Mouse (Mus musculus): Measurements from ENCODE around the gene BC016579. TPM values are rescaled to one million over a fixed set of nuclear protein-coding genes. Genes with fewer than 3 reads are reported as not detected.

The BC016579 gene
- polyA plus RNA-seq, 1 experiment from 2014 or later = not detected

DNA sequence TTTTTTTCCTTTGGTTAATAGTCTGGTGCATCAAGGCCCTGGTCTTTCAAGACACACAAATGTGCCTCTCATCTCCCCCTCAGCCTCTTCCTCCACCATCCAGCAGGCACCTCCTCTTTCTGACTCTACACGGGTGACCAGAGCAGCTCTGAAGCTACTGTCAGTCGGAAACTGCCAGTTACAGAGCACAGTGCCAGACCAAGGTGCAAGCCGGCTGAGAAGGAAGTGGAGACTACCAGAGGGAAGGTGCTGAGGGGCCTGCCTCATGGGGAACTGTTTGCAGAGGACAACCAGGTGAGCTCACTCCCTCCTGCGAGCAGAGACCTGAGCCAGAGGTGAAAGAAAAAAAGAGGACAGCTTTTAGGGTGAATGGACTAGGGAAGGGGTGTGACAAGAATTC lies 43.6 kb downstream of the BC016579 start, which contains the start of gene Gcsam:
Gene Gcsam, plus strand, starts transcription at position 114 of the 400 bp plus-strand sequence.
- ATAC-seq (ENCODE audit: low read depth) = no peak
- 69% methylated on average over 4 of the region's 4 CpGs for WGBS
- H3K4me3 ChIP-seq (ENCODE audit: low read depth, low read length) = no peak within 1 kb of the TSS
- no peaks in the 10 kb centered on the region for H3K27me3 ChIP-seq (replicated peaks; ENCODE audit: control insufficient read depth, insufficient read depth, low read length)
- no peak within 1 kb of the TSS for H3K4me2 ChIP-seq (ENCODE audit: low read depth, low read length)
- DNase-seq (ENCODE audit: low spot score) = no peak
- H3K27ac ChIP-seq (replicated peaks; ENCODE audit: low read depth, low read length) = no peak within 1 kb of the TSS
- no peaks in the 10 kb centered on the region for H3K36me3 ChIP-seq (ENCODE audit: control insufficient read depth, insufficient read depth, low read length)
- no peaks in the 10 kb centered on the region for H3K9me3 ChIP-seq (ENCODE audit: control insufficient read depth, low read length)
- no peak within 1 kb of the TSS for H3K9ac ChIP-seq (ENCODE audit: low read depth, low read length)
- no peaks in the 10 kb centered on the region for H3K4me1 ChIP-seq (ENCODE audit: control insufficient read depth, insufficient read depth, low read length)

DNA sequence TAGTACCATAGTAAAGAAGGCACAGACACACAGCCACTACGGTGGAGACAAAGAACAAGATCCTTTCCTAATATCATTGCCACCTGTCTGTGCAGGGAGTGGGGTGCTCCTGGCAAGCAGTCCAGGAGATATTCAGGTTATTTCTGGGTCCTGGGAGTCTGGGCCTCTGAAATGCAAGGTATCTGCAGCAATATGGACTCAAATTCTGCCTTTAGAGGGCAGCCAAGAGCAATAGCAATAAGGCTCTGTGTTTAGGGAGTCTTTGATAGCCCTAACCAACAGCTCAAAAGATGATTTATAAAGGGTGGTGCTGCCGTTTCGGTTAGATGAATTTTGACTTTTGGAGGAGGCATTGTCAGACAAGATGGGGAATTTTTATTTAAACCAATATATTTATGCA lies 44.6 kb downstream of the BC016579 start:
- no peaks in the 10 kb centered on the region for H3K9me3 ChIP-seq (ENCODE audit: control insufficient read depth, low read length)
- no peak for ATAC-seq (ENCODE audit: low read depth)
- DNase-seq (ENCODE audit: low spot score) = no peak
- H3K9ac ChIP-seq (ENCODE audit: low read depth, low read length) = no peak overlapping the region
- no peak overlapping the region for H3K4me3 ChIP-seq (ENCODE audit: low read depth, low read length)
- no peak overlapping the region for H3K27ac ChIP-seq (replicated peaks; ENCODE audit: low read depth, low read length)
- no peaks in the 10 kb centered on the region for H3K36me3 ChIP-seq (ENCODE audit: control insufficient read depth, insufficient read depth, low read length)
- H3K4me1 ChIP-seq (ENCODE audit: control insufficient read depth, insufficient read depth, low read length) = no peaks in the 10 kb centered on the region
- H3K27me3 ChIP-seq (replicated peaks; ENCODE audit: control insufficient read depth, insufficient read depth, low read length) = no peaks in the 10 kb centered on the region
- H3K4me2 ChIP-seq (ENCODE audit: low read depth, low read length) = no peak overlapping the region
- 75% methylated on average over 3 of the region's 3 CpGs for WGBS

DNA sequence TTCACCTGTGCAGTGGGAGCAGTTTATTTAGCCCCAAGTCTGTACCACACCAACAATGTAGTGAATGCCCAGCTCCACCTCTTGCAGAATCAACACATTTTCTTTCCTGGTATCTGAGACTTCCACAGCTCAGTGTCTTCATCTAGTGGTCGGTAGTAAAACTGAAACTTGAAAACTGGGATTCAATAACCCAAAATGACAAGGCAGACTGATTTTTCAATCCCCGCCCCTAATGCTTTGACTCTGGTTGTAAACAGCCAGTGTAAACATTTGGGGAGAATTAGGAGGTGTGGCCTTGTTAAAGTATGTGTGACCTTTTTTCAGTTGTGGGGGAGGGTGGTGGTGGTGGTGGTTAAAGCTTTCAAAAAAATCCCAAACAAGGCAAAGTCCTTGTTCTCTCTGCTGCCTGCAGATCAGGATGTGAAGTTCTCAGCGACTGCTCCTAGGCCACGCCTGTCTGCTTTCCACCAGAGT lies 45.4 kb downstream of the BC016579 start:
- H3K4me1 ChIP-seq (ENCODE audit: control insufficient read depth, insufficient read depth, low read length) = no peaks in the 10 kb centered on the region
- H3K27me3 ChIP-seq (replicated peaks; ENCODE audit: control insufficient read depth, insufficient read depth, low read length) = no peaks in the 10 kb centered on the region
- H3K4me3 ChIP-seq (ENCODE audit: low read depth, low read length) = no peak overlapping the region
- peak; percentile 49 for DNase-seq (ENCODE audit: low spot score)
- H3K27ac ChIP-seq (replicated peaks; ENCODE audit: low read depth, low read length) = no peak overlapping the region
- WGBS = 33% methylated on average over 4 of the region's 4 CpGs
- ATAC-seq (ENCODE audit: low read depth) = 0 out of 2 replicates have a peak, but pooled peaks have one; percentile 15
- H3K36me3 ChIP-seq (ENCODE audit: control insufficient read depth, insufficient read depth, low read length) = no peaks in the 10 kb centered on the region
- no peak overlapping the region for H3K9ac ChIP-seq (ENCODE audit: low read depth, low read length)
- no peak overlapping the region for H3K4me2 ChIP-seq (ENCODE audit: low read depth, low read length)
- H3K9me3 ChIP-seq (ENCODE audit: control insufficient read depth, low read length) = no peaks in the 10 kb centered on the region

DNA sequence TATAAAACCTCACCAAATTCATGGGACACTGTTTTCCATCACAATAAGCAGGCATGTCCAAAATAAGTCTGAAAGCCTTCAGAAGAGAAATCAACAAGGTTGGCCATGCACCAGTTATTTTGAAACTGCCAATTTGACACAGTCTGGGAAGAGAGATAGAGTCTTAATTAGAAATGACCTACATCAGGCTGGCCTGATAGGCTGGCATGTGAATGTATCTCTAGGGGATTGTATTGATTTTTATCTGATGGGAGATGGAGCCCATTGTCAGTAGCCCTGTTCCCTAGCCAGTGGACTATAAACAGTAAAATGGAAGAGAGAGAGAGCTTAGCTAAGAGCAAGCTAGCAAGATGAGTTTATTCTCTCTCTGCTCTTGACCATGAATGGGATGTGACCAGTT lies 58.4 kb downstream of the BC016579 start:
- Histone ChIP-seq H3K36me3 (ENCODE audit: control insufficient read depth, insufficient read depth, low read length) (no peaks in the 10 kb centered on the region), H3K9ac (ENCODE audit: low read depth, low read length) (no peak overlapping the region), H3K9me3 (ENCODE audit: control insufficient read depth, low read length) (no peaks in the 10 kb centered on the region), H3K27ac (replicated peaks; ENCODE audit: low read depth, low read length) (no peak overlapping the region), H3K4me3 (ENCODE audit: low read depth, low read length) (no peak overlapping the region), H3K4me1 (ENCODE audit: control insufficient read depth, insufficient read depth, low read length) (0 out of 2 replicates have a peak, but pooled peaks cover 4% of the 10 kb centered on the region), H3K4me2 (ENCODE audit: low read depth, low read length) (no peak overlapping the region), H3K27me3 (replicated peaks; ENCODE audit: control insufficient read depth, insufficient read depth, low read length) (no peaks in the 10 kb centered on the region)
- DNase-seq (ENCODE audit: low spot score) (no peak), ATAC-seq (ENCODE audit: low read depth) (no peak)

DNA sequence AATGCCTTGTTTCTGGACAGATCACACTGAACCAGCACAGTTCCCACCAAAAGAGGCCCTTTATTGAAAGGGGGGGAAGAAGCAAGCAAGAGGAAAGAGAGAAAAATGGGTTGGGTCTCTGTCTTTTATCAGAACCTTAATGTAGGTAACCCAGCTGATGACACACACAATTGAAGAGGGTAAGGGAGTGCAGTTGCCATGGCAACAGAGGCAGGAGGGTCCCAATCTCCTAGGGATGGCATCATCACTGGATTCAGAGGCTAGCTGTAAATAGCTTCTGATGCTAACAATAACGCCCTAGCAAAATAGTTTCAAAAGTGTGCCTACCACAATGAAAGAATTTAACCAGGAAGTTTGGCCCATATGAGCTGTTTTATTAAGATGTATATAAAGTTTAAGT lies 60.2 kb downstream of the BC016579 start:
- H3K27ac ChIP-seq (replicated peaks; ENCODE audit: low read depth, low read length) = no peak overlapping the region
- no peaks in the 10 kb centered on the region for H3K27me3 ChIP-seq (replicated peaks; ENCODE audit: control insufficient read depth, insufficient read depth, low read length)
- ATAC-seq (ENCODE audit: low read depth) (no peak), DNase-seq (ENCODE audit: low spot score) (no peak)
- H3K4me3 ChIP-seq (ENCODE audit: low read depth, low read length) = no peak overlapping the region
- no peak overlapping the region for H3K4me2 ChIP-seq (ENCODE audit: low read depth, low read length)
- no peaks in the 10 kb centered on the region for H3K36me3 ChIP-seq (ENCODE audit: control insufficient read depth, insufficient read depth, low read length)
- no peaks in the 10 kb centered on the region for H3K9me3 ChIP-seq (ENCODE audit: control insufficient read depth, low read length)
- no peak overlapping the region for H3K9ac ChIP-seq (ENCODE audit: low read depth, low read length)
- H3K4me1 ChIP-seq (ENCODE audit: control insufficient read depth, insufficient read depth, low read length) = no peaks in the 10 kb centered on the region
- 73% methylated on average over 1 of the region's 1 CpGs for WGBS

DNA sequence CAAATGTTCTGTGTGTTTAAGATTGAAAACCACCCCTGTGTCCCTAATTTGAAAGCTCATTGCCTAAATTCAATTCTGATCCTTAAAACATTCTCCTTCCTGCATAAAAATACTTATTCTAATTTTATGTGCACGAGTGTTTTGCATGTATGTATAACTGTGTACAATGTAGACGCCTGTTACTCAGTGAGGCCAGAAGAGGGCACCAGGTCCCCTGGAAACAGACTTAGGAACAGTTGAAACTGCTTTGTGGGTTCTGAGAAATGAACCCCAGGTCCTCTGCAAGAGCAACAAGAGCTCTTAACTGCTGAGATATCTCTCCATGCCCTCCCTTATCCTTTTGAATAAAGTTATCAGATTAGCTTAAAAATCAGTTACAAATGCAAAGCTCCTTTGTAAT lies 71.4 kb downstream of the BC016579 start:
- WGBS = 38% methylated on average over 2 of the region's 2 CpGs
- no peaks in the 10 kb centered on the region for H3K4me1 ChIP-seq (ENCODE audit: control insufficient read depth, insufficient read depth, low read length)
- no peak overlapping the region for H3K9ac ChIP-seq (ENCODE audit: low read depth, low read length)
- no peak overlapping the region for H3K27ac ChIP-seq (replicated peaks; ENCODE audit: low read depth, low read length)
- no peaks in the 10 kb centered on the region for H3K9me3 ChIP-seq (ENCODE audit: control insufficient read depth, low read length)
- DNase-seq (ENCODE audit: low spot score) (no peak), ATAC-seq (ENCODE audit: low read depth) (no peak)
- H3K27me3 ChIP-seq (replicated peaks; ENCODE audit: control insufficient read depth, insufficient read depth, low read length) = no peaks in the 10 kb centered on the region
- H3K4me2 ChIP-seq (ENCODE audit: low read depth, low read length) = no peak overlapping the region
- no peak overlapping the region for H3K4me3 ChIP-seq (ENCODE audit: low read depth, low read length)
- H3K36me3 ChIP-seq (ENCODE audit: control insufficient read depth, insufficient read depth, low read length) = no peaks in the 10 kb centered on the region

DNA sequence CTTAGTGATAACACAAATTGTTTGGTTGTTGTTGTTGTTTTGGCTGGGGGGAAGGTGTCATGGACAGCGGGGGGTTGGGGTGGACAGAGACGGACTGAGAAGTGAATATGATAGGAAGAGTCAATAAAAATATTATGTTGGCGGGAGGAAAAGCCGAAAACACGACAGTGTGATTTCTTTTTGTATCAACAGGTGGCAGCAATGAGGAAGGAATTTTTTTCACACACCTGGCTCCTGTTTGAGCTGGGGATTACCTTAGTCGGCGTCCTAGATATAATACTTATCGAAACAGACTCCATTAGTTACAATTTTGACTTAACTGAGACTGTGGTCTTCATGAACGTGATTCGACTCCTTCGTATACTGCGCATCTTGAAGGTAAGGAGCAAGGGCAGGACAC lies 74.0 kb downstream of the BC016579 start:
- Histone ChIP-seq H3K36me3 (ENCODE audit: control insufficient read depth, insufficient read depth, low read length) (no peaks in the 10 kb centered on the region), H3K27ac (replicated peaks; ENCODE audit: low read depth, low read length) (no peak overlapping the region), H3K4me1 (ENCODE audit: control insufficient read depth, insufficient read depth, low read length) (no peaks in the 10 kb centered on the region), H3K4me2 (ENCODE audit: low read depth, low read length) (no peak overlapping the region), H3K4me3 (ENCODE audit: low read depth, low read length) (no peak overlapping the region), H3K27me3 (replicated peaks; ENCODE audit: control insufficient read depth, insufficient read depth, low read length) (no peaks in the 10 kb centered on the region), H3K9me3 (ENCODE audit: control insufficient read depth, low read length) (no peaks in the 10 kb centered on the region), H3K9ac (ENCODE audit: low read depth, low read length) (no peak overlapping the region)
- 56% methylated on average over 12 of the region's 12 CpGs for WGBS
- no peak for ATAC-seq (ENCODE audit: low read depth)
- DNase-seq (ENCODE audit: low spot score) = no peak

Other genes with a start within 250 kb of the BC016579 start
- gene Cd200, start 245.0 kb downstream of the BC016579 start, polyA plus RNA-seq (2014; fragmentation: Nextera tagmentation; extraction: Ambion mirVana) = 59.4 and 68.9 TPM in 2 replicates
- gene Gm609, start 161.1 kb downstream of the BC016579 start, polyA plus RNA-seq (2014; fragmentation: Nextera tagmentation; extraction: Ambion mirVana) = not detected in 2 replicates
- gene Gm17783, start 122.0 kb downstream of the BC016579 start, polyA plus RNA-seq (2014; fragmentation: Nextera tagmentation; extraction: Ambion mirVana) = not detected in 2 replicates
- gene Slc9c1, start 118.8 kb downstream of the BC016579 start, polyA plus RNA-seq (2014; fragmentation: Nextera tagmentation; extraction: Ambion mirVana) = not detected in 2 replicates
- gene Gcsam, start 43.7 kb downstream of the BC016579 start, polyA plus RNA-seq (2014; fragmentation: Nextera tagmentation; extraction: Ambion mirVana) = 0.69 and 1.5 TPM in 2 replicates
- not detected in 2 replicates for gene Tmprss7, start 39.6 kb upstream of the BC016579 start, polyA plus RNA-seq (2014; fragmentation: Nextera tagmentation; extraction: Ambion mirVana)
- gene Tagln3, start 70.5 kb upstream of the BC016579 start, polyA plus RNA-seq (2014; fragmentation: Nextera tagmentation; extraction: Ambion mirVana) = 26.0 and 30.6 TPM in 2 replicates
- 27.4 and 34.6 TPM in 2 replicates for gene Abhd10, start 88.9 kb upstream of the BC016579 start, polyA plus RNA-seq (2014; fragmentation: Nextera tagmentation; extraction: Ambion mirVana)